Mouse (Mus musculus): ENCODE measurements around the gene Nkx1-1. TPM values are rescaled to one million over a fixed set of nuclear protein-coding genes. Genes with fewer than 3 reads are reported as not detected.

The Nkx1-1 gene
- total RNA-seq, 1 experiment, result 0.22 TPM

DNA sequence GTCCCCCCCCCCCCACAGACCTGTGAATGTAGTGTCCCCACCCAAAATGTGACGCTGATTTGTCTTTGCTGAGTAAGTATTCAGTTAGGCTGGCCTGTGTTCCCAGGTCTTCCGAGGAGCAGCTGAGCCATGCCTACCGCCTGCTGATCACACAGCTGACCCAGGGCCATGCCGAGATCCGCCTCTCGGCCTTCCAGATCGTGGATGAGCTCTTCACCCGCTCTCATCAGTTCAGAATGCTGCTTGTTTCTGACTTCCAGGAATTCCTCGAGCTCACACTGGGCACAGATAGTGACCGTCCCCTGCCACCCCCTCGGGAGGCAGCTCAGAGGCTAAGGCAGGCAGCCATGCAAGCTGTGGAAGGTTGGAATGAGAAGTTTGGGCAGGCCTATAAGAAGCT lies 46.2 kb downstream of the Nkx1-1 start:
- H3K27ac ChIP-seq (ENCODE audit: insufficient read depth, low read depth, low read length, poor library complexity, severe bottlenecking), result no peak overlapping the region
- H3K9me3 ChIP-seq (ENCODE audit: control insufficient read depth, insufficient read depth, low read depth, low read length), result no peaks in the 10 kb centered on the region
- no peak for TF ChIP-seq CHD2 (IDR thresholded peaks at IDR 0.05; ENCODE audit: low read depth, low read length)
- TF ChIP-seq ZC3H11A (IDR thresholded peaks at IDR 0.05; ENCODE audit: borderline replicate concordance, low read depth, low read length), result no peak
- TF ChIP-seq HCFC1 (IDR thresholded peaks at IDR 0.05; ENCODE audit: borderline replicate concordance, insufficient read depth, low read length), result no peak
- no peak for TF ChIP-seq ZNF384 (IDR thresholded peaks at IDR 0.05; ENCODE audit: low read depth, low read length)
- TF ChIP-seq MAFK (IDR thresholded peaks at IDR 0.05; ENCODE audit: insufficient read depth, low read depth, low read length), result no peak
- in situ Hi-C loops (cut with MboI; ENCODE audit: low sequenced_read_pairs in 2 of 2, unreplicated experiment in 2 of 2), result loop anchor here in 1 of 2 experiments (25.0 kb wide), 1 partner anchor 200 kb away; no protein-coding TSS in a partner anchor
- H3K4me3 ChIP-seq (ENCODE audit: insufficient read depth in 1 of 2, low read depth in 1 of 2, low read length in 2 of 2, poor library complexity in 1 of 2, severe bottlenecking in 1 of 2), result no peak overlapping the region
- H3K9ac ChIP-seq (ENCODE audit: insufficient read depth, low read depth, low read length, poor library complexity, severe bottlenecking), result no peak overlapping the region
- DNase-seq (ENCODE audit: low read depth, low spot score), result no peak
- H3K36me3 ChIP-seq (ENCODE audit: control insufficient read depth, insufficient read depth, low read length, poor library complexity, severe bottlenecking), result peaks cover 5% of the 10 kb centered on the region; the same call in 1 of the 2 replicates
- H3K4me1 ChIP-seq (ENCODE audit: control insufficient read depth in 2 of 2, insufficient read depth in 2 of 2, low read length in 2 of 2, poor library complexity in 1 of 2), result peaks cover 0 to 4% of the 10 kb centered on the region in 2 experiments; a peak in 1 of 4 replicates

Other genes with a start within 250 kb of the Nkx1-1 start
- gene Spon2, start 215.5 kb downstream of the Nkx1-1 start, total RNA-seq (2012; rRNA removed), result 2.5 and 2.8 TPM in 2 replicates
- gene Ctbp1, start 159.0 kb downstream of the Nkx1-1 start, total RNA-seq (2012; rRNA removed), result 70.0 and 91.2 TPM in 2 replicates
- gene Maea, start 98.5 kb downstream of the Nkx1-1 start, total RNA-seq (2012; rRNA removed), result 79.2 and 90.2 TPM in 2 replicates
- 4.7 TPM in 2 replicates for gene Uvssa, start 55.4 kb downstream of the Nkx1-1 start, total RNA-seq (2012; rRNA removed)
- 21.4 and 22.4 TPM in 2 replicates for gene Fam53a, start 195.7 kb upstream of the Nkx1-1 start, total RNA-seq (2012; rRNA removed)
- 0.13 TPM in 1 of 2 replicates, not detected in the other for gene Gm9903, start 195.9 kb upstream of the Nkx1-1 start, total RNA-seq (2012; rRNA removed)
- 98.6 and 123 TPM in 2 replicates for gene Slbp, start 218.6 kb upstream of the Nkx1-1 start, total RNA-seq (2012; rRNA removed)
- gene Tacc3, start 224.2 kb upstream of the Nkx1-1 start, total RNA-seq (2012; rRNA removed), result 120 and 132 TPM in 2 replicates
- gene Tmem129, start 224.4 kb upstream of the Nkx1-1 start, total RNA-seq (2012; rRNA removed), result 15.0 and 17.8 TPM in 2 replicates

All from ES-E14 (cell line).